Mouse (Mus musculus) gastrocnemius, adult 2 months (tissue): ENCODE data around the gene Olfr907. TPM values are rescaled to one million over a fixed set of nuclear protein-coding genes. Genes with fewer than 3 reads are reported as not detected.

Experiments
- DNase-seq: peaks from one replicate; pipeline ENCODE4 v3.0.0; 2022
- H3K27ac ChIP-seq: fragments of 200-600 bp; 2 replicates; pipeline ENCODE4 v1.8.1; 2022; ENCODE audit warnings: mild to moderate bottlenecking
- H3K4me3 ChIP-seq: fragments of 200-600 bp; 2 replicates; pipeline ENCODE4 v1.8.1; 2022; ENCODE audit warnings: mild to moderate bottlenecking, moderate library complexity
- CTCF ChIP-seq: fragments of 200-600 bp; IDR thresholded peaks from 2 replicates; pipeline ENCODE4 v1.8.1; 2022; ENCODE audit warnings: antibody characterized with exemption, mild to moderate bottlenecking, moderate library complexity
- intact Hi-C: fragments of 180-260 bp; cut with DNase I; formaldehyde crosslinking; loops from one replicate; pipeline ENCODE4 v1.15.1; 2025
- long read RNA-seq, 2 experiments: library from polyadenylated mRNA; stranded (forward); transcript quantifications; one replicate each; pipeline ENCODE4 v2.0.0; 2021
- total RNA-seq, 2 experiments: library from RNA; stranded (reverse); gene quantifications; 2 replicates each; pipeline ENCODE4 v1.2.3; 2021

Gene Olfr907
- not detected for total RNA-seq
- long read RNA-seq, experiment 1, result 0 reads
- long read RNA-seq, experiment 2, result 0 reads

GRCm38 (mm10) chr9:38495501-38495900 lies at the start of gene Olfr907:
TSS of gene Olfr907 (plus strand) at chr9:38495801.
- intact Hi-C loops, result no loop called here
- Histone ChIP-seq H3K4me3 (no peak within 1 kb of the TSS), H3K27ac (no peak within 1 kb of the TSS)
- no peak for DNase-seq
- no peak for TF ChIP-seq CTCF

DNA sequence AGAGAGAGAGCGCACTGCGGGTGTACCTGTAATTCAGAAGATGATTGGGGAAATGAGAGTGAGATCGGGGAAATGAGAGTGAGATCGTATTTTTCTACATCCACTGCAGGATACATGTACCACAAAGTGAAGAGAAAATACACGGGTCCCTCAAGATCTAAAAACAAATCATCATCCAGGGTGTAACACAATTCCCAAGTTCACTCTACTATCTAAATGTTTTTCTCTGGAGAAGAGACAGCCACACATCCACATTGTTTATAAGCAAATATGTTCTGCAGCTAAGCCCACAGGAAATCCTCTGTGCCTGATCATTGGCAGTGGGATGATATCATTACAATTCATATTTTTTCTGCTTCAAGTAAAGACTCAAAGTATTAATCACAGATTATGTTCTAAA lies 48.2 kb upstream of the Olfr907 start, which contains the start of gene Olfr902:
Gene Olfr902 (plus strand): TSS at position 301 of the 400 bp plus-strand sequence.
- DNase-seq, result no peak
- Histone ChIP-seq H3K4me3 (no peak within 1 kb of the TSS), H3K27ac (no peak within 1 kb of the TSS)
- intact Hi-C loops, result no loop called here
- TF ChIP-seq CTCF, result no peak

DNA sequence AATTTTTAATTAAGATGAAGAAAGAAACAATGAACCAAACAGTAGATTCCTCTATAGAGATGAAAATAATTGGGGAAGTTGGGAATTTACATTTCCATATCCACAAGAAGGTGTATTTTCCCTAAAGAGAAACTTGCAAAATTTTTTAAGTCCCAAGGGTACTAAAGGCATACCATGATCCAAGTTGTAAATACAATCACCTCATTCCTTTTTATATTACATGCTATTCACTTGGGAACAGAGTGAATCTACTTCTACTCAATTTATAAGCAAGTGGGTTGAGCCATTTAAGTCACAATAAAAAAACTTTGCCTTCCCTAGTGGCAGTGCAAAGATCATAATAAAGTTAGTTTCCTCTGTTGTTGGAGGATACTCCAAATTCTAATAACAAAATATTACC lies 32.8 kb upstream of the Olfr907 start, which contains the start of gene Olfr904:
Gene Olfr904 (plus strand): TSS at position 301 of the 400 bp plus-strand sequence.
- TF ChIP-seq CTCF, result no peak
- no peak within 1 kb of the TSS for H3K27ac ChIP-seq
- H3K4me3 ChIP-seq, result no peak within 1 kb of the TSS
- intact Hi-C loops, result no loop called here
- no peak for DNase-seq

DNA sequence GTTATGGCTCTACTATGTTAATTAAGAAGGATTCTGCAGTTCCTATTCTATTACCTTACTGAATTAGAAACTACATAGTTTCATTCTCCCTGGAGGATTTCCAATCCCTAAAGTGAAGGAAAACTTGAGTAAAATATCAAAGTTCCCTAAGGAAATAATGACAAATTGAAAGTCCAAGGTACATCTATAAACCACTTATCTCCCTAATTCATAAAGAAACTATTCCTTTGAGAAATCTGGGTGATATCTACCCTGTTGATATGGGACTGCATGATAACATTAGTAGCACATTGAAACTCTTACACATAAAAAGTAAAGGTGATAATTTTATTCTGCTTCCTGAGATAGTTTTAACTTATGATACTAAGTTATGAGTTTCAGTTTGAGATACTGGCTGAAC lies 24.8 kb upstream of the Olfr907 start, which contains the start of gene Olfr905:
Gene Olfr905 (plus strand): TSS at position 301 of the 400 bp plus-strand sequence.
- H3K27ac ChIP-seq, result no peak within 1 kb of the TSS
- TF ChIP-seq CTCF, result no peak
- DNase-seq, result no peak
- H3K4me3 ChIP-seq, result no peak within 1 kb of the TSS
- intact Hi-C loops, result no loop called here

DNA sequence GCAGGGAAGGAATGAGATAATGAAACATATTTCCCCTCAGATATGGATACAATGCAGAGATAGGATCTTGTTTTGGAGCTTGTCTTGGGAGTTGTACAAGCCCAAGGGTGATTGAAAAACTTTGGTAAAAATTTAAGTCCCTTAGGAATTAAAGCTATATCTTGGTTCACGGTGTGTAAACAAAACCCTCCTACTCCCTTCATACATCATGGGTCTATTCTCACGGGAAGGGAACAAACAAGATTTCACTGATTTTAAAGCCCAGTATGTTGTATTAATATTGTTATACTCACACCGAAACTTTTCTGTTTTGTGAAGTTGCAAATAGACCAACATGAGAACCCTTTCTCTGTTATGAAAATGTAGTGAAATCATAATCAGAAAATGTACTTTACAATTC lies 8.8 kb upstream of the Olfr907 start, which contains the start of gene Olfr906:
Gene Olfr906 (plus strand): TSS at position 301 of the 400 bp plus-strand sequence.
- intact Hi-C loops, result no loop called here
- Histone ChIP-seq H3K27ac (no peak within 1 kb of the TSS), H3K4me3 (no peak within 1 kb of the TSS)
- DNase-seq, result no peak
- TF ChIP-seq CTCF, result no peak

DNA sequence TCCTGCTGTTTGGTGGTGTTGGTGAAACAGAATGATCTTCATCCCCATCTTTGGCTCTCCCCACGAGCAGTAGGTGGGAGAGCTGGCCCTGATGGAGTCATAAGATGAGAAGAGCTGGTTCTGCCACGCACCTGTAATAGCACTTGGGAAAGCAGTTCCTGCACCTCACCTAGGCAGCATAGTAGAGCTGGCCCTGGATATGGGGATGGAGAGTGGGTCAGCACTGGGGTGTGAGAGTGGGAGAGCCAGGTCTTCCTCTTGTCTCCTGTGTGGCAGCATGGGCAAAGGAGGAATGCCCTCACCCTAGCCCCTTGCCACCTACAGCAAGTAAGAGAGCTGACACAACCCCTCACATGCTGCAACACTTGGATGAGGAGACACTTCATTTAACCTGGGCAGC lies 16.8 kb downstream of the Olfr907 start:
- Histone ChIP-seq H3K4me3 (no peak overlapping the region), H3K27ac (no peak overlapping the region)
- no peak for TF ChIP-seq CTCF
- DNase-seq, result no peak
- intact Hi-C loops, result no loop called here

- no peak for DNase-seq
- H3K27ac ChIP-seq, result no peak within 1 kb of the TSS
- no peak for TF ChIP-seq CTCF
- no peak within 1 kb of the TSS for H3K4me3 ChIP-seq
- intact Hi-C loops, result no loop called here
Measured at GRCm38 (mm10) chr9:38521280-38521679, 25.7 kb downstream of the Olfr907 start, which contains the start of gene Olfr911-ps1. TSS of gene Olfr911-ps1 (plus strand) at chr9:38521580.

- no peak for DNase-seq
- Histone ChIP-seq H3K4me3 (no peak within 1 kb of the TSS), H3K27ac (no peak within 1 kb of the TSS)
- intact Hi-C loops, result no loop called here
- no peak for TF ChIP-seq CTCF
Measured at GRCm38 (mm10) chr9:38537549-38537948, 41.9 kb downstream of the Olfr907 start, which contains the start of gene Olfr910. TSS of gene Olfr910 (plus strand) at chr9:38537849.

Other genes starting within 250 kb of the Olfr907 start
- not detected for gene Olfr143, start 243.0 kb upstream of the Olfr907 start, total RNA-seq
- not detected for gene Olfr895, start 227.9 kb upstream of the Olfr907 start, total RNA-seq
- not detected for gene Olfr896-ps1, start 204.7 kb upstream of the Olfr907 start, total RNA-seq
- not detected for gene Olfr25, start 166.7 kb upstream of the Olfr907 start, total RNA-seq
- not detected for gene Olfr898, start 147.4 kb upstream of the Olfr907 start, total RNA-seq
- gene Olfr250, start 128.9 kb upstream of the Olfr907 start, total RNA-seq, result not detected
- gene Olfr251, start 118.7 kb upstream of the Olfr907 start, total RNA-seq, result not detected
- not detected for gene Olfr147, start 94.1 kb upstream of the Olfr907 start, total RNA-seq
- not detected for gene Olfr901, start 66.3 kb upstream of the Olfr907 start, total RNA-seq
- not detected for gene Olfr902, start 48.1 kb upstream of the Olfr907 start, total RNA-seq
- not detected for gene Olfr904, start 32.7 kb upstream of the Olfr907 start, total RNA-seq
- not detected for gene Olfr905, start 24.7 kb upstream of the Olfr907 start, total RNA-seq
- gene Olfr906, start 8.7 kb upstream of the Olfr907 start, total RNA-seq, result not detected
- gene Olfr911-ps1, start 25.8 kb downstream of the Olfr907 start, total RNA-seq, result not detected
- gene Olfr910, start 42.0 kb downstream of the Olfr907 start, total RNA-seq, result not detected
- not detected for gene Olfr912, start 84.4 kb downstream of the Olfr907 start, total RNA-seq
- gene Olfr913, start 97.0 kb downstream of the Olfr907 start, total RNA-seq, result not detected
- gene Olfr914, start 109.3 kb downstream of the Olfr907 start, total RNA-seq, result not detected
- gene Olfr916, start 164.1 kb downstream of the Olfr907 start, total RNA-seq, result not detected
- not detected for gene Olfr917, start 170.0 kb downstream of the Olfr907 start, total RNA-seq
- gene Olfr918, start 178.8 kb downstream of the Olfr907 start, total RNA-seq, result not detected
- gene Olfr919, start 207.9 kb downstream of the Olfr907 start, total RNA-seq, result not detected
- 10 to 100 TPM; 11.0 to 12.4 TPM for gene Vwa5a, start 222.5 kb downstream of the Olfr907 start, total RNA-seq